Mouse (Mus musculus) left cerebral cortex, postnatal 14 days (tissue): ENCODE data around the gene Gmcl1. TPM values are rescaled to one million over a fixed set of nuclear protein-coding genes. Genes with fewer than 3 reads are reported as not detected.

Experiments used
- DNase-seq, 2 experiments: peaks; one replicate each; pipeline ENCODE4 v3.0.0; 2021 to 2022; ENCODE audit warnings: low spot score in 2 of 2, mixed read lengths in 1 of 2
- intact Hi-C: fragments of 180-260 bp; cut with DNase I; formaldehyde crosslinking; loops from one replicate; pipeline ENCODE4 v1.15.1; 2025
- total RNA-seq, 2 experiments: library from RNA; stranded (reverse); gene quantifications; 2 replicates each; pipeline ENCODE4 v1.2.3; 2021

The Gmcl1 gene
- total RNA-seq, 2 experiments from 2014 or later = 32.6 to 34.0 TPM

DNA sequence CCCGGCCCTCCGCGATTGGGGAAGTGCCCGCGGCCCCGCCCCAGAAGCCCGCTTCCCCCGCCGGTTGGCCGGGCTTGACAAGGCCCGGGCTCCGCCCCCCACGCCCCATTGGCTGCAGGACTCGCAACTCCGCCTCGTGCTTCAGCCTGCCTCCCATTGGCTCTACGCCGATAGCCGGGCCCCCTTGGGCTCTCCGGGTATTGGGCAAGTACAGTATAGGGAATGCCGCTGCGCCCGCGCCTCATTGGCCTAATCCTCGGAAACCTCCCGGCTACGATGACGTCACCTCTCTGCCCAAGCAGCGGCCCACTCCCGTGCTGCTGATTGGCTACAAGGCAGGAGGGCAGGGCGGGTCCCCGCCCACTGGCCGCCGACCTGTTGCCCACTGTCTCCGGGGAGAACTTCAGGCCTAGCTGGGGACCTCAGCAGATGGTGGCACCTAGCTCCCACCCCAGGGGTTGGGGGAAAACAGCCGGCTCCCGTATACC lies 63.9 kb downstream of the Gmcl1 start:
- DNase-seq = peak; percentile 100
- intact Hi-C loops = loop anchor here (5.0 to 10.0 kb wide), 2 partner anchors 197 to 234 kb away; partner anchors contain the start of gene C87436

DNA sequence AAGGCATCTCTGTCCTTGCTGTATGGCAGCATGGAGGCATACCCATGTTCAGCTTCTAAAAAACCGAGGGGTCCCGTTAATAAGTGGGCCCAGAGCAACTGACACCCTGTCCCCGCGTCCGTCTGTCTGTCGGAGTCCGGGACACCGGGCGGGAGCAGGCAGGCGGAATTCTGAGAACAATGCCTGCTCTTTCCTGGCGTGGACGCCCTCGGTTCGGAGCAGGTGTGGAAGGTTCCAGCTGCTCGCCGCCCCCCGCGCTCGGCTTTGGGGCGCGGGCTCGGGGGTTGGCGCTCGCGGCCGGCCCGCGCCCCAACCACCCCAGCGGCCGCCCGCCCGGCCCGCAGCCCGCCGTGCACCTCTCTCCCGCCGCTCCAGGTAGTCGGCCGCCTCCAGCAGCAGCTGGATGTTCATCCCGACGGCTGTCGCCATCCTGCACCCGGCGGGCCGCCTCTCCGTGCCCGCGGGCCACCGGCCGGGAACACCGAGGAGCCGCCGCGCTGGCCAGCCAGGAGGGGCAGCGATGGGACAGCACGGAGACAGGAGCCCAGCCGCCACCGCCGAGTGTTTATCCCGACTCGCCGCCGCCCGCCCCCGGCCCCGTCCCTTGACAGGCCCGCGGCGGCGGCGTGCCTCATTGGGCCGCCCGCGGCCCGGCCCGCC lies 64.5 kb downstream of the Gmcl1 start, which contains the start of gene Mxd1:
Gene Mxd1 (minus strand): TSS at position 582 of the 660 bp plus-strand sequence.
- intact Hi-C loops = loop anchor here (5.0 to 10.0 kb wide), 2 partner anchors 196 to 234 kb away; partner anchors contain the start of gene C87436
- DNase-seq = no peak

DNA sequence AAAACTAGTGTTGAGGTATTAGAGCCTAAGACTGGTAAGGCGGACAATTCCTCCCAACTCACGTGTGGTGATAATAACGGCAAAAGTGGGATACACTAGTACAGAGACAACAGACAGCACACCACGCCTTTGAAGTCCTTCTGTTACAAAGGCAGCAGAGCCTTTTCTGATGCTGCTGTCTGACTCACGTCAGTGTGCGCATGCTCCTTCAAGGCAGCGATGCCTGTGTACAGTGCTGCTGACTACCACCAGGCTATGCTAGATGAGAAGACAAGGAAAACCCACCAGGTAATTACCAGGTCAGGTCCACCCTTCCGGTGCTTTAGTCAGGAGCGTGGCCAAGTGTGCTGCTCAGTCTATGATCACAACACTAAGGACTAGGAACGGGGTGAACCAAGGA lies 66.1 kb downstream of the Gmcl1 start:
- intact Hi-C loops = loop anchor here (5.0 to 10.0 kb wide), 2 partner anchors 195 to 232 kb away; partner anchors contain the start of gene C87436
- no peak for DNase-seq

DNA sequence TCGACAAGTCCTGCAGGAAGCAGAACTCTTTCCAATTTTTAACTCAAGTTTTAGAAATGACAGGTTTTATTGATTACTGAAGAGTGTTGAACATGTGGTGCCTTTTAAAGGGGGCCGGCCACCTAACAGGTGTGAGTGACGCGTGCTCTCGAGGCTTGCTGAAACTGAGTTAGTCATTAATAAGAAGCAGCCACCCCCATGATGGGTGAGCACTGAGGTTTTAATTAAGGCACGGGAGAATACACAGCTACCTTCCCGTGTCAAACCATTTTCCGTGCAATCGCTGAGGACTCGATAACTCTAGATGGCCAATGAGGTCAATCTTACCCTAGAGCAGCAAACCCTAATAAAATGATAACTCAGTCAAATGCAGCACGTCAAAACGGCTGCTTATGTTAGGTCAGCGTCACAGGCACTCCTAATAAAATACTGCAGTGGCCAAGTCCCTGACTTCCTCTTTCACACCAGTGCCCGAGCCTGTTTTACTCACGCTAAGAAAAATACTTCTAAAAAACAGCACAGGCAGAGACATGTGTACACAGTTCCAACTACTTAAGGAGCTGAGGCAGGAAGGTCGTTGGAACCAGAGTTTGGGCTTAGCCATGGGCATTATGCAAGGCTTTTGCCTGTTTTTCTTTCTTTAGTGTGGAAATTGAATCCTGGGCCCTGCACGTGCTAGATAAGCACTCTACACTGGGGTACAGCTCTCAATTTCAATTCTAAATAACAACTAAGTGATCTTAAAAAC lies 67.4 kb downstream of the Gmcl1 start:
- DNase-seq = no peak
- intact Hi-C loops = loop anchor here (5.0 to 10.0 kb wide), 2 partner anchors 193 to 231 kb away; partner anchors contain the start of gene C87436

DNA sequence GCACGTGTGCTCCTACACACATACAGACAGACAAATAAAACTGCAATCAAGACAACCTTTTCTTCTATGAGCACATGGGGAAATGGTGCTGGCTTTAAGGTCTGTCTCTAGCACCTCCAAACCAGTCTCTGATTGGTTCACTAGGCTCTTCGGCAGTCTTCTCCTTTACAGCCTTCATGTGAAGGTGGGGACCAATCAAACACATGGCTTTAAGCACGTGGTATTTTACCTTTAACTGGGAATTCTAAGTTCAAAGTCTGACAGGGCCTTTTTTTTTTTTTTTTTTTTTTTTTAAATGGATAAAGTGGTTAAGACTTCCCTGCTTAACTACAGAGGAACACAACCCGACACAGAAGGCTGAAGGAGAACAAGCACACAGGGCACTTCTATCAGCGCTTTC lies 68.1 kb downstream of the Gmcl1 start:
- intact Hi-C loops = loop anchor here (5.0 to 10.0 kb wide), 2 partner anchors 193 to 230 kb away; partner anchors contain the start of gene C87436
- DNase-seq = no peak

DNA sequence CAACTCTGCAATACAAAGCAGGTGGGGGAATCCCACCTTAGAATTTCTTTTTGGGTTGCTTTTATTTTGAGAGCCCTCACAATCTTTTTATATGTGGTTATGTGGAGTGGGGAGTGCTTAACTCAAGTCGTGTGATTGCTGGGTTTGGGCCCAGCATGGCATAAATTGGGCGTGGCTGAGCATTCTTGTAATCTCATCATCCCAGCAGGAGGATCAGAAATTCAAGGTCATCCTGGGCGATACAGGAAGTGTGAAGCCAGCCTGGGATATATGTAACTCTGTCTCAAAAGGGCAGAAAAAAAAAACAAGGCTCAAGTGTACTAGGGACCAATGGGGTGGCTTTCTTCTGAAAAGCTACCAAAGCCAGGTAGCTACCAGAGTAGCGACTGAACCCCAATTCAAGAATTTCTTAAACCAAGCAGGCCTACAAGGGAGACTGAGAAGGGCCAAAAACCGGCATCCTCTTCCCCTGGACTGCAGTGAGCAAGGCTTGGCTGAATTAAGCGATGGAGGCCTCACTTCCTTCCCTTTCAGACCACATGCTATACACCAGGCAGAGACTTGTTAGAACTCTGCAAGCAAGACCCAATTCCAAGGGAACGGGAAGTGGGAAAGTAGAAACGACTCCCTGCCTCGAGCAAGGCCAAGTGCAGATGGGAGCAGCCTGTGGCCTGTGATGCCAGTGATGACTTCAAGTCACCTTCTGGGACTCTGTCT lies 72.9 kb downstream of the Gmcl1 start:
- intact Hi-C loops = loop anchor here (10.0 kb wide), 1 partner anchor 226 kb away; the partner anchor contains the start of gene C87436
- no peak for DNase-seq

DNA sequence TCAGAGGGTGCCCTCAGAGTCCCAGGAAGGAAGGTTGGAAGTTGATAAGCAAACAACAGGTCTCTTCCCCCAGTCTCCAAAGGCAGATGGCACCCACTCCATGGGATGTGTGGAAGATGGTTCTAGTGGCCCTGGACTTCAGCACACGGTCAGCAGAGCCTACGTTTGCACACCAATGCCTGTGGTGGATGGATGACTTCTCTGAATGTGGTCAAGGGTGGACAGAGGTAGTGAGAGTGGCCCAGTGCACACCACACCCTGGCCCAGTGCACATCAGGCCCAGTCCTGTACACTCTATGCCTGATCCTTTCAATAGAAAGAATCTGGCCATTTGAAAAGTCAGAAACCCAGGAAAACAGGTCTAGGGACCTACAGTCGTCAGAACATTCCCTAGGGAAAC lies 74.7 kb downstream of the Gmcl1 start:
- intact Hi-C loops = no loop called here

DNA sequence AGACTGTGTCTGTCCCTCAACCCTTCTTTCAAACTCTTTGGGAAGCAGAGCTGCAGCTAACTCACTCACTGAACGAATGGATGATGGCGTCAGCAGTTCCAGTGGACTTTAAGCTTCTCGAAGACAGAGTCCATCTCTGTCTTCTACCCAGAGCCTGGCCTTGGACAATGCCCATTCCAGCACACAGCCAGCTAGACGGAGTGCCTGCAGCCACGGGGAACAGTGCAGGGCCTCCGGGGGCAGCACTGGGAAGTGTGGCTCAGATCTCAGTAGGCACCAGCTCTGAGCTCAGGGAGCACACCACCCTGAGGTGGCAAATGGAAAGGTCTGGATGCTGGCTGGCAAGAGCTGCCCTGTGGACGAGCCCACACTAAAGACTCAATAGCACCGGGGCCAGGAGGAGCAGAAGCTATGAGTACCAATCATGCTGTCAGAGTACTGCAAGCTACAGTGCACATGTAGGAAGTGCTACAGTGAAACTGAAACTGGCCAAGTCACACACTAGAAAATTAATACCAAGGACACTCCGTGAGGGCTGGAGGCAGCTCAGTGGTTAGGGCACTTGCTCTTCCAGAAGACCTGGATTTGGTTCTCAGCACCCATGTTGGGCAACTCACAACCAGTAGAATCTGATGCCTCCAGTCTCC lies 78.8 kb downstream of the Gmcl1 start:
- intact Hi-C loops = no loop called here
- no peak for DNase-seq

More for the DNA sequence above, 74.7 kb downstream of the Gmcl1 start:
- no peak for DNase-seq

DNA sequence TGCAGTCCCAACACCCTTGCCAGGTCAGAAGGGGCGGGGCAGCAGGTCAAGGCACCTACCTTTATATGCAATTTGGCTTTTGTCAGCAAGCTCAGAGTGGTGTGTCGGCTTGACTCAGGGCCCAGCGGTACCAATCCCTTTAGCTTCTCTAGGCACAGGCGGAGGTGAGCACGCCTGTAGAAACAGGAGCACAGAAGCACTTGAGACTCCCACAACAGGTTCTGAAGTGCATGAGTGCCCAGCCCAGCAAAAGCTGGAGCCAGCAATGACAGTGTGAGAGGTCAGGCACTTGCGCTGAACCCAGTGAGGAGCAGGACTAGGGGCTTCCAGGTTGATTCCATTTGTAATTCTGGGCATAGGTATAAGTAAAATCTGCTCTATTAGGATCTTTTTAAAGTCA lies 80.2 kb downstream of the Gmcl1 start:
- intact Hi-C loops = no loop called here
- no peak for DNase-seq

DNA sequence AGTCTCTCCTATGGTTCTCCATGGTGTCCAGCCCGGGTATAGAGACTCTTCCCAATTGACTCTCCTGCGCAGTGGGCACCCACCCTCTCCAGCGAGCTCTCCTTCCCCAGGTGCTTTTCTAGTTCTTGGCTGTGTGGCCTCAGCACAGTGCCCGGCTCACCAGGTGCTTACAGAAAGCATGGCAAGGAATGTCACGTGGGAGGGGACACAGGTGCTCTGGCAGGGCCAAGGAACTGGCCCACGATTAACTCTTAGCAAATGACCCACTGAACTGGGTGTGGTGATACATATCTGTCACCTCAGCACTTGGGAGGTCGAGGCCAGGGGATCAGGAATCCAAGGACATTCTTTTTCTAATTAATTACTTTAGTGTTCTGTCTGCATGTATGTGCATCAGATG lies 87.0 kb downstream of the Gmcl1 start:
- no peak for DNase-seq
- intact Hi-C loops = no loop called here

DNA sequence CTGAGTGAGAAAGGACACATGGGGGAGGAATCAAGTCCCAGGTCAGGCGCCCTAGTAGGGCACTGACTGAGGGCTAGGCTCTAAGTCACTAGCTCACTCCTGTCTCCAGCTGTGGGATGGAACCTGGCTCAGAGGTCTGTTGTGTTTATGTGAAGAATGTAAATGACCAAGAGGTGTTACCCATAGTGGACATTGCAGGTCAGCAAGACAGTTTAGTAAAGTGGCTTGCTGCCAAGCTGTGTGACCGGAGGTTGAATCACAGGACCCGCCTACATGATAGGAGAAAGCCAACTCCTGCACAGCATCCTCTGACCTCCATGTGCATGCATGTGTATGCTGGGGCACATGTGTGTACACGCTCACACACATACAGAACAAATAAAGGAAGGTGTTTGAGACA lies 87.6 kb downstream of the Gmcl1 start:
- no peak for DNase-seq
- intact Hi-C loops = no loop called here

DNA sequence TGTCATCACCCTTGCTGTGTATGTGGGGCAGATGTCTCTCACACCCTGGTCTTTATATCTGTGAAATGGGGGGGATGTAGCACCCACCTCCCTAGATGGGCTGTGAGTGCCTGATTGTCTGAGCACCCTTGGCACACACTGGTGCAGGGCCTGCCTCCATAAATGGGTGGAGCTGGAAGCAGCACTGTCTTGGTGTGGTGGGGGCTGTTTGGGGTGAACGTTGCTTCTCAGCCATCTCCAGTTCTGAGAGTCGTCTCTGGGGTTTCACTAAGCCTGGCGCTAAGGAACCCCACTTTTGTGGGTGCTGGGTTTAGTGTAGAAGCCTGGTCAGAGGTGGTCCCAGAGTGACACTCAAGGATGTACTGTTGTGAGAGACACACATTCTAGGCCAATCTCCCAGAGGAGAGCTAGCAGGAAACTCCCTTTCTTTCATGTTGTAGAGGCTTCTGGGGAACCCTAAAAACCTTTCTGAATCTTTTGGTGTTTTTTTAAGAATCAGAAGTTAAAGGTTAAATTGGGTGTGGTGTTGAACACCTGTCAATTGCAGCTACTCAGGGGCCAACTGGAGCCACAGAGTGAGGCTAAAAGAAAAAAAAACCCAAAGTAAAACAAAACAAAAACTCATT lies 88.3 kb downstream of the Gmcl1 start:
- DNase-seq = no peak
- intact Hi-C loops = no loop called here

Other genes with a start within 250 kb of the Gmcl1 start
- 100 to 1,000 TPM; 182 to 190 TPM for gene Pcbp1, start 207.1 kb downstream of the Gmcl1 start, total RNA-seq
- 1 to 10 TPM; 1.5 to 1.7 TPM for gene Asprv1, start 105.2 kb downstream of the Gmcl1 start, total RNA-seq
- 10 to 100 TPM; 21.5 to 21.6 TPM for gene Mxd1, start 64.2 kb downstream of the Gmcl1 start, total RNA-seq
- 10 to 100 TPM; 53.0 to 54.2 TPM for gene Snrnp27, start 48.9 kb downstream of the Gmcl1 start, total RNA-seq
- 1 to 10 TPM; 4.2 to 4.9 TPM for gene Anxa4, start 60.2 kb upstream of the Gmcl1 start, total RNA-seq
- gene Aak1, start 116.1 kb upstream of the Gmcl1 start, total RNA-seq = 100 to 1,000 TPM; 351 to 380 TPM